Mouse (Mus musculus): Measurements from ENCODE around the gene Lpp. TPM values are rescaled to one million over a fixed set of nuclear protein-coding genes. Genes with fewer than 3 reads are reported as not detected.

Gene Lpp
- polyA plus RNA-seq, 1 experiment from 2014 or later: 42.6 TPM

DNA sequence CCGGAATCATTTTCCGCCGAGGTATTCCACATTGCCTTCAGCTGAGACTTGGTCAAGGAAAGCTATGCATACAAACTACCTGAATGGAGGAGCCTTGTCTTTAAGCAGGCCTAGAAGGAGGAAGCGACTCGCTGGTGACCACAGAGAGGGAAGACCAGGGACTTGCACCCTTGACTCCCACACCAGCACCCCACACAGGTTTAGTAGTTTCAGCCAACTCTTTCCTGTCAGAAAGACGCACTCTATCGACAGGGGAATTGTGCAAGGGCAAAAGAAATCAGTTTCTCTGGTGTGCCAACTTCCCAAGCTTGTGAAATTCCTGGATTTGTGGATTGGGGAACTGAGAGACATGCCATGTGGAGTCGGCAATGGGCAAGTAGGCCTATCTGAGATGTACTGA lies 647.9 kb downstream of the Lpp start:
- Histone ChIP-seq H3K4me3 (ENCODE audit: low read length) (no peak overlapping the region), H3K9ac (ENCODE audit: low read length) (no peak overlapping the region), H3K27me3 (ENCODE audit: control insufficient read depth, insufficient read depth, low read length) (no peaks in the 10 kb centered on the region; the same call in 1 of the 2 replicates), H3K9me3 (replicated peaks; ENCODE audit: control insufficient read depth, low read length) (no peaks in the 10 kb centered on the region), H3K4me1 (ENCODE audit: control insufficient read depth, insufficient read depth, low read length) (peaks cover 39% of the 10 kb centered on the region), H3K4me2 (ENCODE audit: low read depth, low read length) (no peak overlapping the region), H3K36me3 (ENCODE audit: control insufficient read depth, insufficient read depth) (no peaks in the 10 kb centered on the region), H3K27ac (ENCODE audit: low read length) (peak overlapping the region; percentile 71; the same call in 1 of the 2 replicates)
- no peak for ATAC-seq (replicated peaks; ENCODE audit: extremely low read depth, insufficient read depth, low FRiP score)
- WGBS: 88% methylated on average over 8 of the region's 8 CpGs

DNA sequence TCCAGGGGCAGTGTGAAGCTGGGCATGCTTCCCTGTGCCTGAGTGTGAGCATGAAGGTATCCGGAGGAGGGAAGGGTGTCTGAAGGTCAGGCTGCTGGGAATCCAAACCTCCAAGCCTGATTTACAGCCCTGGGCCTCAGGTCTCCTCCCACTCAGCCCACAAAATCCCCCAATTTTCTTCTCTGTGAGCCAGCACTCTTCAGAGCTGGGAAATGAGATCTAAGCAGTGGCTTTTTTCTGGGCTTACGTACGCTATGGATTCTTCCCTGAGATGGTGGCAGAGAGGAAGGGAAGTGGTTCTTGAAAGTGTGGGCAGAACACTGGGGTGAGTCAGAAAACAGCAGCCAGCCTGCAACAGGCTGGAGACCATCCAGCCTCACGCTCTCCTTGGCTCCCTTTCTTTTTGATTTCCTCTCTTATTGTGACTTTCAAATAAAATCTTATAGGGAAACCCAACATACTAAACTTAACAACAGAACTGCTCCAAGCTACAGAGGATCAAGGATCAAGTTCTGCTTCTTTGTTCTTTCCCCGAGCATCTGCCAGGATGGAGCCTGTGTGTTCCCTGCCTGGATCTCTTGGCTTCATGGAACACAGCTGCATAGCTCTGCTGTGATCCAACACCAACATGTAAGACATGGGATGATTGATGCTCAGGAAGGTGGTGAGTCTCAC lies 648.7 kb downstream of the Lpp start:
- Histone ChIP-seq H3K9ac (ENCODE audit: low read length) (peak overlapping the region; percentile 51), H3K27me3 (ENCODE audit: control insufficient read depth, insufficient read depth, low read length) (no peaks in the 10 kb centered on the region), H3K9me3 (replicated peaks; ENCODE audit: control insufficient read depth, low read length) (no peaks in the 10 kb centered on the region), H3K27ac (ENCODE audit: low read length) (peak overlapping the region; percentile 71), H3K36me3 (ENCODE audit: control insufficient read depth, insufficient read depth) (no peaks in the 10 kb centered on the region), H3K4me2 (ENCODE audit: low read depth, low read length) (no peak overlapping the region), H3K4me3 (ENCODE audit: low read length) (no peak overlapping the region), H3K4me1 (ENCODE audit: control insufficient read depth, insufficient read depth, low read length) (peaks cover 39% of the 10 kb centered on the region)
- peak; percentile 77; the same call in 1 of the 2 replicates for ATAC-seq (replicated peaks; ENCODE audit: extremely low read depth, insufficient read depth, low FRiP score)
- WGBS: 38% methylated on average over 5 of the region's 5 CpGs

MicroRNAs encoded within 50 kb of the gene (microRNA counts, 519-probe panel; counts per million panel counts)
- microRNA mmu-miR-28: 3,219 counts per million, percentile 84 among the panel's probes with 10 or more counts

Small RNA genes lying within 50 kb of the gene (microRNA-seq; reads per million reads assigned to microRNA genes)
- gene Mir28a: 1,692 reads per million, percentile 82 among the genes with 10 or more reads in this experiment
